Comparison of ENCODE assay signal across 8 mouse cellular contexts in genomic region chr4:140860125-140860766, GRCm38 (mm10). TPM values are rescaled to one million over a fixed set of nuclear protein-coding genes. Genes with fewer than 3 reads are reported as not detected.
DNase-seq lines count a peak whose midpoint lies in the region; ATAC-seq lines count a peak whose summit lies in the region.
"Had no signal": no experiment of that assay in that cellular context is flagged by ENCODE, and none has a peak within 500 bp of the region (broad histone marks: within the 10 kb centered on the region; RNA-seq: fewer than 3 reads in every experiment).

No protein-coding gene starts in this region.

- no peak overlapping the region for H3K4me3 ChIP-seq in stomach, embryonic 14.5 days (ENCODE audit: low read depth, low read length)

- 42% methylated on average over 7 of the region's 7 CpGs for WGBS in stomach, embryonic 14.5 days

- H3K27ac ChIP-seq in stomach, embryonic 14.5 days (ENCODE audit: low read length): no peak overlapping the region

- peak; percentile 19 to 27 for DNase-seq in kidney, postnatal 4 days
- DNase-seq in kidney, adult 18-20 months: no peak
- peak; percentile 79 for DNase-seq in c-Kit-positive CD71-positive TER-119-positive erythroid progenitor cells, embryonic 14.5 days (ENCODE audit: low spot score)
- DNase-seq in liver: peak; percentile 83
- no peak for DNase-seq in left cerebral cortex, adult 9 months (ENCODE audit: low spot score in 2 of 2)
- no peak for DNase-seq in gastrocnemius, postnatal 25 days
- DNase-seq: adrenal gland, postnatal 10 days had no signal

- no peak overlapping the region for H3K4me2 ChIP-seq in stomach, embryonic 14.5 days (replicated peaks; ENCODE audit: low read depth, low read length)

- H3K27me3 ChIP-seq in stomach, embryonic 14.5 days (ENCODE audit: control insufficient read depth, insufficient read depth, low read length): no peaks in the 10 kb centered on the region

- ATAC-seq in stomach, embryonic 14.5 days (ENCODE audit: insufficient number of reproducible peaks, insufficient read depth, low FRiP score, low read depth): peak; percentile 62; the same call in 1 of the 2 replicates

- no peaks in the 10 kb centered on the region; the same call in 1 of the 2 replicates for H3K9me3 ChIP-seq in stomach, embryonic 14.5 days (ENCODE audit: control insufficient read depth, low read depth, low read length)

- no peaks in the 10 kb centered on the region for H3K4me1 ChIP-seq in stomach, embryonic 14.5 days (ENCODE audit: control insufficient read depth, insufficient read depth, low read length)

- no peaks in the 10 kb centered on the region for H3K36me3 ChIP-seq in stomach, embryonic 14.5 days (ENCODE audit: control insufficient read depth, insufficient read depth, low read length)

- no peak overlapping the region for H3K9ac ChIP-seq in stomach, embryonic 14.5 days (replicated peaks; ENCODE audit: low read depth, low read length)

RNA-seq across cellular contexts. Expression of gene Padi1, which starts 14.7 kb away (rescaled TPM):
- polyA plus RNA-seq in stomach, embryonic 14.5 days (2014; fragmentation: Nextera tagmentation; extraction: Ambion mirVana): 0.08 and 0.13 TPM in 2 replicates
- under 1 TPM; 0.08 to 0.11 TPM for total RNA-seq in gastrocnemius, postnatal 25 days (2021)
- total RNA-seq: adrenal gland, postnatal 10 days had no signal

RNA-seq across cellular contexts. Expression of gene Padi2, which starts 45.9 kb away (rescaled TPM):
- 0.88 and 1.5 TPM in 2 replicates for polyA plus RNA-seq in stomach, embryonic 14.5 days (2014; fragmentation: Nextera tagmentation; extraction: Ambion mirVana)
- 100 to 1,000 TPM; 148 to 165 TPM for total RNA-seq in gastrocnemius, postnatal 25 days (2021)

RNA-seq across cellular contexts. Expression of gene Padi3, which starts 49.8 kb away (rescaled TPM):
- polyA plus RNA-seq in stomach, embryonic 14.5 days (2014; fragmentation: Nextera tagmentation; extraction: Ambion mirVana): not detected in 2 replicates
- 1 to 10 TPM; 1.8 to 3.1 TPM for total RNA-seq in gastrocnemius, postnatal 25 days (2021)

Comparison
In these comparisons a context has a peak if more than half of its experiments do, and no peak if none do; other contexts are left out.
1. DNase-seq: peak in kidney, postnatal 4 days (2 of 2), c-Kit-positive CD71-positive TER-119-positive erythroid progenitor cells, embryonic 14.5 days (single experiment) and liver (single experiment); none in kidney, adult 18-20 months (single experiment), left cerebral cortex, adult 9 months (0 of 2) and gastrocnemius, postnatal 25 days (single experiment).